Comparison of ENCODE assay signal across 15 mouse cellular contexts in genomic region chr9:41517053-41517696, GRCm38 (mm10).
A peak's percentile ranks its signal among the peaks of the same experiment; 100 is the strongest.
DNase-seq lines count a peak whose midpoint lies in the region; ATAC-seq and TF ChIP-seq lines count a peak whose summit lies in the region.
"Had no signal": no experiment of that assay in that cellular context is flagged by ENCODE, and none has a peak within 500 bp of the region (broad histone marks: within the 10 kb centered on the region; RNA-seq: fewer than 3 reads in every experiment).

No protein-coding gene starts in this region.

- WGBS in limb, embryonic 13.5 days = 49% methylated on average over 2 of the region's 2 CpGs

- TF ChIP-seq POLR2A in brain, embryonic 14.5 days (IDR thresholded peaks at IDR 0.05; ENCODE audit: borderline replicate concordance, extremely low read depth, insufficient read depth, insufficient read length, poor library complexity, severe bottlenecking) = no peak
- no peak for TF ChIP-seq POLR2A in embryonic fibroblast, embryonic 13.5 days (IDR thresholded peaks at IDR 0.05; ENCODE audit: low read depth, low read length)

- H3K4me2 ChIP-seq in limb, embryonic 13.5 days (replicated peaks) = no peak overlapping the region
- H3K4me2 ChIP-seq: heart, embryonic 12.5 days; liver, embryonic 11.5 days; lung, embryonic 15.5 days had no signal

- H3K27me3 ChIP-seq in limb, embryonic 13.5 days = no peaks in the 10 kb centered on the region
- H3K27me3 ChIP-seq: heart, embryonic 12.5 days; lung, embryonic 15.5 days; Patski had no signal

- no peak for TF ChIP-seq CTCF in gastrocnemius, adult 2 months (IDR thresholded peaks at IDR 0.05)
- TF ChIP-seq CTCF in brain, embryonic 14.5 days (IDR thresholded peaks at IDR 0.05; ENCODE audit: borderline replicate concordance, extremely low read depth, insufficient read depth, insufficient read length) = no peak
- no peak for TF ChIP-seq CTCF in embryonic fibroblast, embryonic 13.5 days (IDR thresholded peaks at IDR 0.05; ENCODE audit: borderline replicate concordance, insufficient read depth, low read length)

- H3K27ac ChIP-seq in gastrocnemius, adult 2 months = peak overlapping the region; percentile 58
- H3K27ac ChIP-seq in embryonic fibroblast, embryonic 13.5 days (ENCODE audit: insufficient read depth, low read length) = peak overlapping the region; percentile 95
- H3K27ac ChIP-seq in limb, embryonic 13.5 days = peak overlapping the region; percentile 66; the same call in 1 of the 2 replicates
- H3K27ac ChIP-seq: lung, embryonic 15.5 days had no signal

- no peak overlapping the region for H3K4me3 ChIP-seq in gastrocnemius, adult 2 months
- H3K4me3 ChIP-seq in embryonic fibroblast, embryonic 13.5 days (ENCODE audit: insufficient read depth, low read length) = no peak overlapping the region
- no peak overlapping the region for H3K4me3 ChIP-seq in limb, embryonic 13.5 days
- H3K4me3 ChIP-seq: heart, embryonic 12.5 days; lung, embryonic 15.5 days had no signal

- 0 out of 2 replicates have a peak, but pooled peaks cover 3% of the 10 kb centered on the region for H3K36me3 ChIP-seq in limb, embryonic 13.5 days
- H3K36me3 ChIP-seq: heart, embryonic 12.5 days; lung, embryonic 15.5 days had no signal

- H3K9ac ChIP-seq in limb, embryonic 13.5 days = no peak overlapping the region
- H3K9ac ChIP-seq: heart, embryonic 12.5 days; lung, embryonic 15.5 days had no signal

- no peaks in the 10 kb centered on the region for H3K9me3 ChIP-seq in limb, embryonic 13.5 days
- H3K9me3 ChIP-seq: heart, embryonic 12.5 days; lung, embryonic 15.5 days had no signal

- peaks cover 19% of the 10 kb centered on the region for H3K4me1 ChIP-seq in embryonic fibroblast, embryonic 13.5 days (ENCODE audit: control insufficient read depth, insufficient read depth, low read length)
- peaks cover 22% of the 10 kb centered on the region for H3K4me1 ChIP-seq in limb, embryonic 13.5 days
- H3K4me1 ChIP-seq: lung, embryonic 15.5 days had no signal

- intact Hi-C loops in gastrocnemius, adult 2 months (cut with DNase I) = no loop called here

- no peak for ATAC-seq in limb, embryonic 13.5 days (ENCODE audit: low FRiP score, low read depth)
- ATAC-seq: Patski had no signal

- no peak for DNase-seq in gastrocnemius, adult 2 months
- no peak for DNase-seq in gastrocnemius, postnatal 4 days (ENCODE audit: low spot score in 2 of 2)
- DNase-seq in brain, embryonic 14.5 days (ENCODE audit: low read depth) = peak; percentile 51
- DNase-seq in B cell, adult 2 months = no peak
- no peak for DNase-seq in thymus, postnatal 0 days (ENCODE audit: low spot score)
- DNase-seq in c-Kit-positive CD71-positive TER-119-positive erythroid progenitor cells, embryonic 14.5 days (ENCODE audit: low spot score) = no peak
- DNase-seq: kidney, adult 8-10 months; kidney, postnatal 36 days; layer of hippocampus, postnatal 36 days had no signal
